Mouse (Mus musculus) layer of hippocampus, postnatal 10 days (tissue): ENCODE results near the gene Proser2. TPM values are rescaled to one million over a fixed set of nuclear protein-coding genes. Genes with fewer than 3 reads are reported as not detected.
"Not testable (repeated sequence)": the region's sequence is repeated elsewhere in the genome, so short reads cannot be mapped to it uniquely, and the experiment has no call there.

Experiments
- DNase-seq, 2 experiments: peaks; one replicate each; pipeline ENCODE4 v3.0.0; 2021; ENCODE audit warnings: low spot score in 2 of 2
- total RNA-seq, 2 experiments: library from RNA; stranded (reverse); gene quantifications; 2 replicates each; pipeline ENCODE4 v1.2.3; 2021

The Proser2 gene
- total RNA-seq, 2 experiments from 2014 or later: 2.2 to 3.2 TPM

DNA sequence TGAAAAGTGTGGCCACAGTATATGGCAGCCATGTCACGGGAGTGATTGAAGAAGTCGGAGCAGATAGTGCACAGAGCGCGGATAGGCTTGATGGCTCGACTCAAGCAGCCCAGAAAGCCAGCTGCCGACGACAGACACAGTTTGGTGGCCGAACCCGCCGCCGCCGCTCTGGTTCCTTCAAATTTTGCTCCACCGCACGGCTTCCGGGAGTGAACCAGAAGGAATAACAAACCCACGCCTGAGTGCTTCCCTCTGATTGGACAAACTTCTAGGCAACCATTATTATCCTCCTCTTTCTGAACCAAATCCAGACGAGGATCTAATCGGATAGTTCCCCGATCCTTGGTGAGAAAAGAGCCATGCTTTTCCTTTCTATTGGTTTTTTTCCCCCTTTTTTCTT, 3.9 kb upstream of the Proser2 start:
- DNase-seq: no peak

DNA sequence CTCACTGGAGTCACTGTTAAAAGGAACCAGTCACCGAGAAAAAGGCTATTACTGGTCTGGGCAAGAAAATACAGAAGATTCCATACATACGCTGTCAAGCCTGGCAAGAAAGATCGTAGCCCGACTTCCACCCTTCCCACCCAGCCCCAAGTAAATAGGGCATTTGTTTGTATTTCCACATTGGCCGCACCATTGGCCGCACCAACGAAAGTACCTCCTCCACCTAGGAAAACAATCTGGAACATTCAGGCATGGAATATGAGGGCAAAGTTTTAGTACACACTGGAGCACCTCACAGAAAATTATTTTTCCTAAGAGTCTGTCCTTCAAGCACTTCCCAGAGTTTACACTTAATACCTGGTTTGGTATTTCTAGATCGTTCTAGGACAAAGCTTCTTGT, 1.1 kb downstream of the Proser2 start:
- no peak for DNase-seq

GRCm38 (mm10) chr2:6128136-6128805, 1.7 kb downstream of the Proser2 start:
- DNase-seq: no peak

GRCm38 (mm10) chr2:6123046-6123445, 7.0 kb downstream of the Proser2 start:
- DNase-seq: no peak

- no peak for DNase-seq
Observed at GRCm38 (mm10) chr2:6121091-6121490, 8.9 kb downstream of the Proser2 start.

GRCm38 (mm10) chr2:6118246-6118645, 11.8 kb downstream of the Proser2 start:
- DNase-seq: no peak

DNA sequence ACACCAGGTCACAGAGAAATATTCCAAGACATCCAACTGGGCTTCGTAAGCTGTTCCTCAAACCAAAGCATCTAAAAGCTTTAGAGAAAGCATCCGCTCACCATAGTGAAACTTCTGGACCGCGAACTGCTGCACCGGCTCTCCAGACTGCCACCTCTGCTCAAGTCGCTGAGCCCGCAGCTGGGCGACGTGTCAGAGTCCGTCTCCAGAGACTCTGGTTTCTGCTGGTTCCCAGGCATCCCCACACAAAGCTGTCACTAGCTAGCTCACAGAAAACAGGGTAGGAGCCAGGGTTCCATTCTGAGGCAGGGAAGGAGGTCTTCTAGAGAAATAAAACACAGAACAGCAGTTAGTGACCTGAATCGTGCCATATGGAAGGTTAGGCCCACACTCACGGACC, 16.2 kb downstream of the Proser2 start:
- no peak for DNase-seq

DNA sequence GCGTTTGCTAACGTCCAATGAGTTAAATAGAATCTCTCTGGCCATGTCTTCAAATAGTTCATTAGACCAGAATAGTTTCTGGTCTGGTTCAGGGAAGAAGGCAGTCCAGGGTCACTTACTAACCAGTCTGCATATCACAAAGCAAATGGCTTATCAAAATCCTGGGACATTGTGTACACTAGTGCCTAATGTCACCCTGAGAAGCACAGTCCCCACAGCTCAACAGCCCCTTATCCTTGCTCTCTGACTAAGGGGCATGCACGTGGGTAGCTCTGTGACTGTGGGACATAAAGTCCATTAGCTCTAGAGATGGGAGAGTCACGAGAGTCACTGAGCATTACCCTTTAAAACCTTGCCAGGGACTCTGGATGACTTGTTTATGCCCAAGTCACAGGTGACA, 17.4 kb downstream of the Proser2 start:
- no peak for DNase-seq

GRCm38 (mm10) chr2:6105437-6105836, 24.6 kb downstream of the Proser2 start:
- no peak for DNase-seq

DNA sequence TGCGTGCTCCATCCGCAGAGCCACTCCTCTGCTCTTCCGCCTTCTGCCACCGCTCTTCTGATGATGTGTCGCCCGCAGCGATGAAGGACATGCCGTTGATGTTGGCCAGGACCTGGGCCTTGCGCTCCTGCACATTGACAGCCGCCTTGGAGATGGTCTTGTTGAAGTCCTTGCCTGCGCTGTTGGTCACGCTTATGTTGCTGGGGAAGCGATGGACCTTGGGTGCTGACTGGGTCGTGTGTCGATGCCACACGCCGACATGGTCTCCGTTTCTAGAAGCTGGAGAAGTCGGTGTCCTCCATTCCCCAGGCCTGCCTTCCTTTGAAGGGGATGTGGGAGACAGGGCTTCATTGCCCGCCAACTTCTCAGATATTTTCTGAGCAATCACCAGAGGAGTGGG, 29.3 kb downstream of the Proser2 start:
- no peak for DNase-seq

GRCm38 (mm10) chr2:6100027-6100749, 29.8 kb downstream of the Proser2 start:
- DNase-seq: peak; percentile 27 to 28

- no peak for DNase-seq
Observed at GRCm38 (mm10) chr2:6099443-6099842, 30.6 kb downstream of the Proser2 start.

GRCm38 (mm10) chr2:6098924-6099323, 31.1 kb downstream of the Proser2 start:
- no peak for DNase-seq

DNA sequence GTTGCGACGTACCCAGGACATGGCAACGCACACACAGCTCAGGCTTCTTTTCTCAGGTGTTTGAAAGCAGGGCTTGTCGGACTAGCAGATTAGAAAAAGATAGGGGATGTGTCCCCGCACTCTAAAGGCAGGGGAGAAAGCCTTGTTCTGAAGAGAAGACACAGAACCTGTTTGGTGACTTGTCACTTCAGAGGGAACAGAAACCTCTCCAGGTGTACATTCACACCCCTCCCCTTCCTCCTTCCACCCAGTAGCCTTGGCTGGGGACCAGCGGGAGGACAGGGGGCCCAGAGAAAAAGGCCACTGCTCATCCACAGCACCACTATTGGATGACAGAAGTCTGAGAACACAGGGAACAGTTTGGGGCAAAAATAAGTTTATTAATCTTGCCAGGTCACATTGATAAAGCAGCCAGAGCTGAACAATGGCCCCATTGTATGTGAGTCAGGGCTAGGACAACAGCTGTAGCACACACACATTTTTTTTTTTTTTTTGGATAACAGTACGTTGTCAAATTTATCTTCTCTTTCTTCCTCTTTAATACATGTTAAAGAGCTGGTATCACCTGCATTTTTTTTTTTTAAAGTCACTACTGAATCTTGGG, 32.8 kb downstream of the Proser2 start:
- no peak for DNase-seq

DNA sequence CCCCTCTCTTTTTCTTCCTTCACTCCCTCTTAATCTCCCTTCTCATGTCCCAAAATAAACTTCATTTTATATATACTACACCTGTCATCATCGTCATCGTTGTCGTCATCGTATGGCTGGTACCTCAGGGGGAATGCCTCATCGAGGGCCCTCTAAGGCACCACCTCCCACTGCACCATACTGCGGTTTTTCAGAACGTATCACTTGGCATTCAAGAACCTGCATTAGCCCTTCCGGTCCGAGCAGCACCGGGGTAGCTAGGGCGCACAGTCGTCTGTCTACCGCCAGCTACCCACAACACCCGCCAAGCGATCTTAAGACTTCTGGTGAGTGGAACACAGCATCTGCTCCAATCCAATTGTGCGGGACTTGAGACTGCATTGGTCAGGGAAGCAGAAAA, 40.1 kb downstream of the Proser2 start:
- DNase-seq: not testable (repeated sequence)

- DNase-seq: no peak
Observed at GRCm38 (mm10) chr2:6087151-6087550, 42.9 kb downstream of the Proser2 start.

- no peak for DNase-seq
Observed at GRCm38 (mm10) chr2:6085622-6086530, 44.1 kb downstream of the Proser2 start.

GRCm38 (mm10) chr2:6083696-6084095, 46.3 kb downstream of the Proser2 start:
- DNase-seq: no peak

GRCm38 (mm10) chr2:6082615-6083014, 47.4 kb downstream of the Proser2 start:
- DNase-seq: no peak

GRCm38 (mm10) chr2:6081108-6081507, 48.9 kb downstream of the Proser2 start:
- no peak for DNase-seq

DNA sequence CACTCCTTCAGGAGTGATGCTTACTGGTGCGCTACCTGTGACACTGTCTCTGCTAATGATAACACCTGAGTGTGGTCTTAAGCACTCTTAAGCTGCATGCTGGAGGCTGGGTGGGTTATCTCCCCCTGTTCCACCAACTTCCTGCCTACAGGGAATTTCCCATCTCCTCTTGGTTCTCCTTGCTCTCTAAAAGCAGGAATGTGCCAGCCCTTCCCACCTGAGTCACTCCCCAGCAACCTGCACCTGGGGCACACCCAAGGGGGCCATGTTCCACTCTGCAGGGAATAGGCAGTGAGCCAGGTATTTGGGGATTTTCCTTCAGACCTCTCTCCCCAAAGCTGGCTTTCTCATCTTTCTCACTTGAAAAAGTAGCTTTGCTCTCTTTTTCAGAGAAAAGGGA, 50.0 kb downstream of the Proser2 start:
- no peak for DNase-seq

DNA sequence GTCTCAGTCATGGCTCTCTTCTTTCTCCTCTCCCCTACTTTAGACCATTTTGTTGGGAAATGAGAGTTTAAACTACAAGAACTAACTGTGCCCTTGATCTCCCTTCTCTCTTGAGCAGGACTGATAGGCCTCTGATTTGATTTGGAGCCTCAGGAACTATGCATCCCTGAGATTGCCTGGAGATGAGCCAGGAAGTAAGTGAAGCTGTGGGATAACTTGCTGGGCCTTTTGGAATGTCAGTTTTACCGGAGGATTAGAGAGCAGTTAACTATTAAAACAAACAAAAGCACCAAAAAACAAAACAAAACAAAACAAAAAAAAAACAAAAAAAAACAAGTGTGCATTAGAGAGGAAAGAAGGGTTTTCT, 54.5 kb downstream of the Proser2 start:
- DNase-seq: no peak
